ENCODE assay signal across 8 mouse cellular contexts in the genomic region with DNA sequence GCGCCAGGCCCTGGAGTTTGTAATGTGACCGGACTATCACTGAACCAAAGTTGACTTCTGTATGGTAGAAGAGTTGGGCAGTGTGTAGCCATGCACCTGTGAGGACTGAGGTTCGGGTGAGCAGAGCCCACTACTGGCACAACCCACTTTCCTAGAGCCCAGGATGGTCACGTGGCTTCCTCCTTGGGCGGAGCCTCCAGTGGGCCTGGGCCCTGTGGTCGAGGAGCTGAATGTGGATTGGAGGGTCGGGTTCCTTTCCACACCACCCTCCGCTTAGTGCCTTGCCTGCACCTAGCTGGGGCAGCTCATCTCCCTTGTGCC. TPM values are rescaled to one million over a fixed set of nuclear protein-coding genes. Genes with fewer than 3 reads are reported as not detected.
DNase-seq lines count a peak whose midpoint lies in the region; ATAC-seq lines count a peak whose summit lies in the region.

No protein-coding gene starts in this region.

- no peaks in the 10 kb centered on the region for H3K27me3 ChIP-seq in intestine, embryonic 15.5 days (replicated peaks)

- peak; percentile 84 for ATAC-seq in intestine, embryonic 15.5 days
- ATAC-seq in megakaryocyte-erythroid progenitor cell, adult 5-6 weeks (replicated peaks; ENCODE audit: low FRiP score, low TSS enrichment, poor library complexity, severe bottlenecking) = peak; percentile 82

- DNase-seq in adrenal gland, adult 18-20 months (ENCODE audit: low spot score in 2 of 2) = peak; percentile 73 to 75
- peak; percentile 92 for DNase-seq in embryo, embryonic 11 days
- peak; percentile 72 to 78 for DNase-seq in gastrocnemius, postnatal 36 days
- peak; percentile 81 to 93 for DNase-seq in left cerebral cortex, postnatal 14 days (ENCODE audit: low spot score in 2 of 2)
- DNase-seq in right cerebral cortex, postnatal 14 days = peak; percentile 82
- peak; percentile 73 for DNase-seq in urinary bladder, postnatal 25 days (ENCODE audit: low spot score)

- intact Hi-C loops in gastrocnemius, postnatal 36 days (cut with DNase I) = loop anchor here (2.0 to 5.0 kb wide), 3 partner anchors 80 to 275 kb away; a partner anchor contains a TSS
- intact Hi-C loops in left cerebral cortex, postnatal 14 days (cut with DNase I) = loop anchor here (5.0 to 10.0 kb wide), 4 partner anchors 80 to 312 kb away; a partner anchor contains a TSS

- peak overlapping the region; percentile 63 for H3K4me3 ChIP-seq in intestine, embryonic 15.5 days (replicated peaks)

- peak overlapping the region; percentile 73 for H3K9ac ChIP-seq in intestine, embryonic 15.5 days

- H3K27ac ChIP-seq in intestine, embryonic 15.5 days = peak overlapping the region; percentile 98

- no peaks in the 10 kb centered on the region for H3K9me3 ChIP-seq in intestine, embryonic 15.5 days

- H3K36me3 ChIP-seq in intestine, embryonic 15.5 days = peaks cover 21% of the 10 kb centered on the region

- H3K4me2 ChIP-seq in intestine, embryonic 15.5 days (replicated peaks) = peak overlapping the region; percentile 95

- whole genome bisulfite sequencing in intestine, embryonic 15.5 days = 0% methylated on average over 8 of the region's 8 CpGs

- peaks cover 23% of the 10 kb centered on the region for H3K4me1 ChIP-seq in intestine, embryonic 15.5 days (replicated peaks)

RNA-seq across cellular contexts. Expression of a gene that starts 2.1 kb away (rescaled TPM):
- under 1 TPM; 0.40 to 0.67 TPM for total RNA-seq in adrenal gland, adult 18-20 months (2021)
- 1 to 10 TPM; 3.7 to 5.4 TPM for total RNA-seq in gastrocnemius, postnatal 36 days (2021)
- 12.8 and 12.9 TPM in 2 replicates for polyA plus RNA-seq in intestine, embryonic 15.5 days (2015; fragmentation: Nextera tagmentation; extraction: Ambion mirVana)
- total RNA-seq in left cerebral cortex, postnatal 14 days (2021) = under 1 TPM; 0.13 to 0.40 TPM
- total RNA-seq in megakaryocyte-erythroid progenitor cell, adult 5-6 weeks (2014; fragmentation: Nextera tagmentation) = 0.63 TPM in 1 of 2 replicates, not detected in the other
- total RNA-seq in megakaryocyte-erythroid progenitor cell, adult 5-6 weeks (2017) = 0.89 and 1.2 TPM in 2 replicates

Comparison
In these comparisons a context has a peak if more than half of its experiments do, and no peak if none do; other contexts are left out.
1. Peak in every context shown above with its lines: DNase-seq, ATAC-seq, H3K4me3 ChIP-seq and H3K27ac ChIP-seq.